Mouse (Mus musculus) MEL (cell line): Measurements from ENCODE around the gene Slc25a18. TPM values are rescaled to one million over a fixed set of nuclear protein-coding genes. Genes with fewer than 3 reads are reported as not detected.

Experiments
- DNase-seq: peaks from one replicate; pipeline ENCODE4 v3.0.0; 2011; ENCODE audit warnings: low read depth, low spot score
- H3K27ac ChIP-seq: 2 replicates; pipeline ENCODE4 v1.5.1; 2012; ENCODE audit warnings: low read depth, mild to moderate bottlenecking, control low read depth, low read length, moderate library complexity; ENCODE audit not compliant: control insufficient read depth
- H3K27me3 ChIP-seq, 2 experiments: fragments of 150-350 bp in 1 of 2; sonication (generic) in 1 of 2; 2 replicates each; pipeline ENCODE4 v1.6.1; 2012; ENCODE audit warnings: low read length in 2 of 2, mild to moderate bottlenecking in 2 of 2, improper control_type of control experiment in 1 of 2, moderate library complexity in 1 of 2; ENCODE audit not compliant: insufficient read depth in 2 of 2, control insufficient read depth in 1 of 2
- H3K36me3 ChIP-seq, 2 experiments: 2 replicates each; pipeline ENCODE4 v1.6.1; 2012 to 2014; ENCODE audit warnings: low read length in 2 of 2, improper control_type of control experiment in 1 of 2, inconsistent platforms in 1 of 2, mild to moderate bottlenecking in 1 of 2; ENCODE audit not compliant: insufficient read depth in 2 of 2, control insufficient read depth in 1 of 2
- H3K4me1 ChIP-seq, 2 experiments: fragments of 150-350 bp in 1 of 2; sonication (generic) in 1 of 2; 2 replicates each; pipeline ENCODE4 v1.6.1; 2012; ENCODE audit warnings: low read length in 2 of 2, improper control_type of control experiment in 1 of 2, mild to moderate bottlenecking in 1 of 2; ENCODE audit not compliant: insufficient read depth in 2 of 2, control insufficient read depth in 1 of 2
- H3K4me3 ChIP-seq, 2 experiments: fragments of 150-350 bp in 1 of 2; sonication (generic) in 1 of 2; 2 replicates each; pipeline ENCODE4 v1.5.1; 2012; ENCODE audit warnings: low read depth in 2 of 2, low read length in 2 of 2, mild to moderate bottlenecking in 2 of 2, moderate library complexity in 2 of 2, control low read depth in 1 of 2, improper control_type of control experiment in 1 of 2; ENCODE audit not compliant: control insufficient read depth in 1 of 2, insufficient read depth in 1 of 2
- H3K79me2 ChIP-seq: 2 replicates; pipeline ENCODE4 v1.6.1; 2012; ENCODE audit warnings: mild to moderate bottlenecking, low read length, moderate library complexity; ENCODE audit not compliant: control insufficient read depth, poor library complexity, insufficient read depth
- H3K9ac ChIP-seq: 2 replicates; pipeline ENCODE4 v1.6.1; 2012; ENCODE audit warnings: low read depth, mild to moderate bottlenecking, control low read depth, low read length, moderate library complexity; ENCODE audit not compliant: control insufficient read depth, poor library complexity, severe bottlenecking
- H3K9me3 ChIP-seq: fragments of 150-350 bp; sonication (generic); replicated peaks from 2 replicates; pipeline ENCODE4 v1.6.1; 2012; ENCODE audit warnings: mild to moderate bottlenecking, low read length, improper control_type of control experiment, moderate library complexity; ENCODE audit not compliant: insufficient read depth
- CHD1 ChIP-seq: IDR thresholded peaks from 2 replicates; pipeline ENCODE4 v1.6.1; 2012; ENCODE audit warnings: low read depth, mild to moderate bottlenecking, inconsistent platforms, low read length, improper control_type of control experiment
- EP300 ChIP-seq, 2 experiments: IDR thresholded peaks; 2 replicates each; pipeline ENCODE4 v1.6.1; 2011; ENCODE audit warnings: improper control_type of control experiment in 2 of 2, low read length in 2 of 2, low read depth in 1 of 2, mild to moderate bottlenecking in 1 of 2
- ETS1 ChIP-seq: IDR thresholded peaks from 2 replicates; pipeline ENCODE4 v1.6.1; 2012; ENCODE audit warnings: low read depth, mild to moderate bottlenecking, inconsistent platforms, low read length, improper control_type of control experiment, moderate library complexity
- GATA1 ChIP-seq: IDR thresholded peaks from 2 replicates; pipeline ENCODE4 v1.6.1; 2011; ENCODE audit warnings: low read depth, low read length, improper control_type of control experiment
- MAFK ChIP-seq: IDR thresholded peaks from 2 replicates; pipeline ENCODE4 v1.6.1; 2011; ENCODE audit warnings: low read depth, mild to moderate bottlenecking, low read length, improper control_type of control experiment, borderline replicate concordance
- MAZ ChIP-seq: IDR thresholded peaks from 2 replicates; pipeline ENCODE4 v1.6.1; 2012; ENCODE audit warnings: low read depth, mild to moderate bottlenecking, inconsistent platforms, low read length, improper control_type of control experiment
- MEF2A ChIP-seq: IDR thresholded peaks from 2 replicates; pipeline ENCODE4 v1.6.1; 2014; ENCODE audit warnings: low read depth, mild to moderate bottlenecking, inconsistent platforms, low read length, improper control_type of control experiment; ENCODE audit not compliant: poor library complexity, insufficient replicate concordance, severe bottlenecking; ENCODE audit errors: extremely low read depth
- MXI1 ChIP-seq: IDR thresholded peaks from 2 replicates; pipeline ENCODE4 v1.6.1; 2011; ENCODE audit warnings: mild to moderate bottlenecking, low read depth, low read length, improper control_type of control experiment
- MYB ChIP-seq: IDR thresholded peaks from 2 replicates; pipeline ENCODE4 v1.6.1; 2011; ENCODE audit warnings: mild to moderate bottlenecking, low read depth, low read length, improper control_type of control experiment
- MYC ChIP-seq: IDR thresholded peaks from 2 replicates; pipeline ENCODE4 v1.6.1; 2011; ENCODE audit warnings: low read depth, mild to moderate bottlenecking, low read length, improper control_type of control experiment, moderate library complexity
- NELFE ChIP-seq: IDR thresholded peaks from 2 replicates; pipeline ENCODE4 v1.6.1; 2011; ENCODE audit warnings: low read depth, low read length, improper control_type of control experiment
- POLR2AphosphoS5 ChIP-seq: IDR thresholded peaks from 2 replicates; pipeline ENCODE4 v1.6.1; 2012; ENCODE audit warnings: low read depth, borderline replicate concordance, mild to moderate bottlenecking, inconsistent platforms, low read length, moderate library complexity, mixed read lengths
- RAD21 ChIP-seq: IDR thresholded peaks from 2 replicates; pipeline ENCODE4 v1.6.1; 2011; ENCODE audit warnings: mild to moderate bottlenecking, low read depth, low read length, improper control_type of control experiment
- RCOR1 ChIP-seq: IDR thresholded peaks from 2 replicates; pipeline ENCODE4 v1.6.1; 2012; ENCODE audit warnings: low read depth, mild to moderate bottlenecking, inconsistent platforms, low read length, improper control_type of control experiment
- SIN3A ChIP-seq: IDR thresholded peaks from 2 replicates; pipeline ENCODE4 v1.6.1; 2012; ENCODE audit warnings: low read length, improper control_type of control experiment, inconsistent platforms
- SMC3 ChIP-seq: IDR thresholded peaks from 2 replicates; pipeline ENCODE4 v1.6.1; 2011; ENCODE audit warnings: low read depth, low read length, improper control_type of control experiment
- TAL1 ChIP-seq: IDR thresholded peaks from 2 replicates; pipeline ENCODE4 v1.6.1; 2012; ENCODE audit warnings: mild to moderate bottlenecking, inconsistent platforms, low read length, moderate library complexity, mixed read lengths
- TCF12 ChIP-seq: IDR thresholded peaks from 2 replicates; pipeline ENCODE4 v1.6.1; 2014; ENCODE audit warnings: low read depth, mild to moderate bottlenecking, inconsistent platforms, low read length, improper control_type of control experiment, moderate library complexity
- USF2 ChIP-seq, 2 experiments: IDR thresholded peaks; 2 replicates each; pipeline ENCODE4 v1.6.1; 2011 to 2012; ENCODE audit warnings: improper control_type of control experiment in 2 of 2, low read length in 2 of 2, borderline replicate concordance in 1 of 2, inconsistent platforms in 1 of 2, low read depth in 1 of 2, mild to moderate bottlenecking in 1 of 2; ENCODE audit not compliant: insufficient read depth in 1 of 2
- ZKSCAN1 ChIP-seq: IDR thresholded peaks from 2 replicates; pipeline ENCODE4 v1.6.1; 2012; ENCODE audit warnings: low read depth, mild to moderate bottlenecking, inconsistent platforms, low read length, improper control_type of control experiment, moderate library complexity
- ZMIZ1 ChIP-seq: IDR thresholded peaks from 2 replicates; pipeline ENCODE4 v1.6.1; 2012; ENCODE audit warnings: low read depth, mild to moderate bottlenecking, inconsistent platforms, low read length, improper control_type of control experiment, moderate library complexity
- polyA plus RNA-seq, 2 experiments: library from polyadenylated mRNA; stranded (reverse) in 1 of 2; unstranded in 1 of 2; fragments of >175 nt in 1 of 2; fragments of >200 nt in 1 of 2; gene quantifications; 2 replicates each; pipeline versions ENCODE4 v1.2.1 to v1.2.4; 2012; ENCODE audit warnings: low replicate concordance in 2 of 2, low read depth in 1 of 2; ENCODE audit not compliant: insufficient read length in 2 of 2, insufficient read depth in 1 of 2, missing spikeins in 1 of 2
- total RNA-seq: library from RNA; depleted of rRNA; stranded (reverse); fragments of 300-350 nt; gene quantifications from 2 replicates; pipeline ENCODE4 v1.2.3, GENCODE M21; 2012; rRNA removed

The Slc25a18 gene
- total and polyA plus RNA-seq, 3 experiments: 0.12 to 0.57 TPM; not detected in 1

- no peak overlapping the region for H3K4me3 ChIP-seq
- no peak overlapping the region for H3K27ac ChIP-seq
- peaks cover 78% of the 10 kb centered on the region for H3K79me2 ChIP-seq
- H3K4me1 ChIP-seq: peaks cover 15 to 17% of the 10 kb centered on the region in 2 experiments
- TF ChIP-seq MAFK (no peak), ZMIZ1 (no peak), USF2 (IDR thresholded peaks at IDR 0.05; ENCODE audit: borderline replicate concordance in 1 of 2, insufficient read depth in 1 of 2, low read depth in 1 of 2, low read length in 2 of 2) (no peak), MYC (no peak), POLR2AphosphoS5 (no peak), RAD21 (no peak), MAZ (no peak), SMC3 (no peak)
- no peak for DNase-seq
- no peak overlapping the region for H3K9ac ChIP-seq
- peaks cover 16 to 33% of the 10 kb centered on the region in 2 experiments for H3K36me3 ChIP-seq
- no peaks in the 10 kb centered on the region for H3K27me3 ChIP-seq
- H3K9me3 ChIP-seq: no peaks in the 10 kb centered on the region
Measured at GRCm38 (mm10) chr6:120840258-120840657, 66.9 kb downstream of the Slc25a18 start.

GRCm38 (mm10) chr6:120841754-120842153 lies 68.4 kb downstream of the Slc25a18 start:
- Histone ChIP-seq H3K9ac (no peak overlapping the region), H3K4me3 (peak overlapping the region in 1 of 2 experiments; percentile 15; a peak in 1 of 4 replicates), H3K27me3 (no peaks in the 10 kb centered on the region), H3K79me2 (peaks cover 75% of the 10 kb centered on the region), H3K27ac (no peak overlapping the region), H3K4me1 (peaks cover 17% of the 10 kb centered on the region in 2 experiments), H3K9me3 (no peaks in the 10 kb centered on the region), H3K36me3 (peaks cover 16 to 33% of the 10 kb centered on the region in 2 experiments)
- DNase-seq: no peak
- no peak for TF ChIP-seq NELFE
- TF ChIP-seq RAD21: no peak
- no peak for TF ChIP-seq CHD1
- TF ChIP-seq MYB: peak; percentile 70
- TF ChIP-seq GATA1: peak; percentile 40; the same call in 1 of the 2 replicates
- peak; percentile 68; the same call in 1 of the 2 replicates for TF ChIP-seq TCF12
- TF ChIP-seq EP300 (IDR thresholded peaks at IDR 0.05; ENCODE audit: low read depth in 1 of 2, low read length in 2 of 2): peak; percentile 53 to 84
- TF ChIP-seq TAL1: peak; percentile 30; the same call in 1 of the 2 replicates
- peak; percentile 67 for TF ChIP-seq ETS1
- peak; percentile 48; the same call in 1 of the 2 replicates for TF ChIP-seq MEF2A
- TF ChIP-seq RCOR1: 0 out of 2 replicates have a peak, but pooled peaks have one; percentile 36
- no peak for TF ChIP-seq ZKSCAN1
- TF ChIP-seq MXI1: 0 out of 2 replicates have a peak, but pooled peaks have one; percentile 44
- TF ChIP-seq MAFK: no peak
- TF ChIP-seq SIN3A: peak; percentile 75

Other genes with a start within 250 kb of the Slc25a18 start
- 17.4 and 19.9 TPM in 2 replicates for gene Hdhd5, start 242.3 kb upstream of the Slc25a18 start, total RNA-seq
- 10 to 100 TPM in 1 of 2 experiments, not detected in 1; 17.8 TPM for gene Hdhd5, start 242.3 kb upstream of the Slc25a18 start, polyA plus RNA-seq
- 4.0 and 5.1 TPM in 2 replicates for gene Cecr2, start 107.2 kb upstream of the Slc25a18 start, total RNA-seq
- gene Cecr2, start 107.2 kb upstream of the Slc25a18 start, polyA plus RNA-seq: 1 to 10 TPM in 1 of 2 experiments, not detected in 1; 8.7 TPM
- gene Atp6v1e1, start 49.2 kb downstream of the Slc25a18 start, total RNA-seq: 100 and 123 TPM in 2 replicates
- gene Atp6v1e1, start 49.2 kb downstream of the Slc25a18 start, polyA plus RNA-seq: 100 to 1,000 TPM in 1 of 2 experiments, not detected in 1; 129 TPM
- gene Bcl2l13, start 62.6 kb downstream of the Slc25a18 start, total RNA-seq: 48.0 and 49.9 TPM in 2 replicates
- 10 to 100 TPM in 1 of 2 experiments, not detected in 1; 43.7 TPM for gene Bcl2l13, start 62.6 kb downstream of the Slc25a18 start, polyA plus RNA-seq
- gene Bid, start 143.3 kb downstream of the Slc25a18 start, total RNA-seq: 27.5 and 28.2 TPM in 2 replicates
- gene Bid, start 143.3 kb downstream of the Slc25a18 start, polyA plus RNA-seq: 10 to 100 TPM in 1 of 2 experiments, not detected in 1; 50.2 TPM